Mouse (Mus musculus): ENCODE measurements around the gene Tmem9. TPM values are rescaled to one million over a fixed set of nuclear protein-coding genes. Genes with fewer than 3 reads are reported as not detected.

The Tmem9 gene
- polyA plus RNA-seq, 1 experiment from 2014 or later = 149 TPM

DNA sequence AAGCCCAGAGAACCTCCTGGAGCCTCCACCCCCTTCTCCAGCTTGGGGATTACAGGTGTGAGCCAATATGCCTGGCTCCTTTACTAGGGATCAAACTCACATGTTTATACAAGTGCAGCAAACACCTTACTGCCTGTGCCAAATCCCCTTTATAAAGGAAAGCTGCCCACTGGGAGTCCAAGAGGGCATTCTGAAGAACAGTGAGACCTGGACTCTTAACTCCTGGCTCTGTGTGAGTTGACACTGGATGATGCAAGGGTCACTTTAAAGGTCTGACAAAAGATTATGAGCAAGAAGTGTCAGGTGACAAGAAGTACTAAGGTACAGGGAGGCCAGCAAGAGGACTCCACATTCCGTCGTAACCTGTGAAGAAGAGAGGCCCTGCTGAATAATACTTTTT, 6.5 kb upstream of the Tmem9 start:
- Histone ChIP-seq H3K9ac (replicated peaks) (no peak overlapping the region), H3K27me3 (peaks cover 3% of the 10 kb centered on the region; the same call in 1 of the 2 replicates), H3K4me2 (replicated peaks) (no peak overlapping the region), H3K27ac (replicated peaks) (no peak overlapping the region), H3K4me3 (no peak overlapping the region), H3K4me1 (no peaks in the 10 kb centered on the region), H3K36me3 (no peaks in the 10 kb centered on the region), H3K9me3 (no peaks in the 10 kb centered on the region)
- ATAC-seq (replicated peaks) = no peak
- WGBS = 96% methylated on average over 2 of the region's 2 CpGs

DNA sequence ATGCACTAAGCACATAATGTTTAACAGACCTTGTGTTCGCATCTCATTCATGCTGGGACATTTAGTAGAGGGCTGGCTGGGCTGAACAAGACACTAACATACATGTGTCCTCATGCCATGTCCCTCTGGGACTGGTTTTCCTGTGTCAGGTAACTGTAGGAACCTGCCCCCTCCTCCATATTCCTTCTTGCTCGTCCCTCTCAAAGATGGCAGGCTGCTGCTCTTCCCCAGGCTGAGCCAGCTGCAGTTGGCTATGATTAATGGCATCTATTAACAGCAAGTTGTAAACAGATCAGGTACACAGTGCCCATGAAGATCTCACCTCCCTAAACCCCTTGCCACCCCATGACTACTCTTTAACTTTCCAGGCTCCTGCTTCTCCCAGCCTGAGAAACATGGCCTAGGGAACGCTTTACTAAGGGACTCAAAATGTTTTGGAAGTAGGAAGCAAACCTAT, 1.6 kb upstream of the Tmem9 start, which contains the start of gene Igfn1:
Gene Igfn1 (minus strand): TSS at position 51 of the 457 bp plus-strand sequence.
- Histone ChIP-seq H3K4me1 (peaks cover 9% of the 10 kb centered on the region), H3K9me3 (no peaks in the 10 kb centered on the region), H3K36me3 (no peaks in the 10 kb centered on the region), H3K9ac (replicated peaks) (no peak within 1 kb of the TSS), H3K27me3 (peaks cover 4% of the 10 kb centered on the region), H3K4me3 (no peak within 1 kb of the TSS), H3K4me2 (replicated peaks) (peak within 1 kb of the TSS; percentile 52; the same call in 1 of the 2 replicates), H3K27ac (replicated peaks) (no peak within 1 kb of the TSS)
- 87% methylated on average over 3 of the region's 3 CpGs for WGBS
- ATAC-seq (replicated peaks) = no peak

DNA sequence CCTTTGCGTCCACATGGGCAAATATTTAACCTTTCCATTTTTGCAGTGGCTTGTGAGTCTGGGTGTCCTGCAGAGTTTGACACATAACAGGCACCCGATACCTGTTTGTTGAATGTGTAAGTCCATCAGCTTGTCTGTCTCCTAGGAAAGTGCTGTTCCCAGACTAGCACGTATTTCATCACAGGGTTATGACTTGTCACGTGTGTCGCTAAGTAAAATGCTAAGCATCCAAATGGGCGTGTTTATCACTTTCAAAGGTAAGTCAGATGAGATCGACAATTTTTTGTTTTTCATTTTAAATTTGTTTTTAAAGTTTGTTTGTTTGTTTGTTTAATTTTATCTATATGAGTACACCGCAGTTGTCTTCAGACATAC, 196 bp downstream of the Tmem9 start:
- Histone ChIP-seq H3K27ac (replicated peaks) (no peak overlapping the region), H3K4me1 (peaks cover 9% of the 10 kb centered on the region), H3K4me2 (replicated peaks) (peak overlapping the region; percentile 52), H3K9ac (replicated peaks) (no peak overlapping the region), H3K36me3 (no peaks in the 10 kb centered on the region), H3K4me3 (peak overlapping the region; percentile 36; the same call in 1 of the 2 replicates), H3K9me3 (no peaks in the 10 kb centered on the region), H3K27me3 (peaks cover 4% of the 10 kb centered on the region)
- WGBS = 27% methylated on average over 8 of the region's 8 CpGs
- no peak for ATAC-seq (replicated peaks)

DNA sequence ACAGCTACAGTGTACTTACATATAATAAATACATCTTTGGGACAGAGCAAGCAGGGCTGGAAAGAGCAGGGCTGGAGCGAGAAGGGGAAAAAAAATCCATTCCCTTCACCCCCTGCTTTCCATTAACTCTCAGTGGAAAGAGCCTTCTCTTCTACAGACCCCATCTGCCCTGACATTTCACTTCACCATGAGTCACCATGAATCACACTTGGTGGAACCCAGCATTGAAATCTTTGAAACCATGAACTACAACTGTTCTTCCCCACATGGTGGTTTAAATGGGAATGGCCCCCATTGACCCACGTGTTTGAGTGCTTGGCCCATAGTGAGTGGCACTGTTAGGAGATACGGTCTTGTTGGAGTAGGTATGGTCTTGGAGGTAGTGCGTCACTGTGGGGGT, 2.3 kb downstream of the Tmem9 start:
- H3K27me3 ChIP-seq = peaks cover 4% of the 10 kb centered on the region
- H3K9ac ChIP-seq (replicated peaks) = no peak overlapping the region
- no peak overlapping the region for H3K4me3 ChIP-seq
- no peak overlapping the region for H3K27ac ChIP-seq (replicated peaks)
- 89% methylated on average over 4 of the region's 4 CpGs for WGBS
- no peaks in the 10 kb centered on the region for H3K9me3 ChIP-seq
- H3K36me3 ChIP-seq = no peaks in the 10 kb centered on the region
- H3K4me1 ChIP-seq = peaks cover 9% of the 10 kb centered on the region
- ATAC-seq (replicated peaks) = no peak
- H3K4me2 ChIP-seq (replicated peaks) = no peak overlapping the region

DNA sequence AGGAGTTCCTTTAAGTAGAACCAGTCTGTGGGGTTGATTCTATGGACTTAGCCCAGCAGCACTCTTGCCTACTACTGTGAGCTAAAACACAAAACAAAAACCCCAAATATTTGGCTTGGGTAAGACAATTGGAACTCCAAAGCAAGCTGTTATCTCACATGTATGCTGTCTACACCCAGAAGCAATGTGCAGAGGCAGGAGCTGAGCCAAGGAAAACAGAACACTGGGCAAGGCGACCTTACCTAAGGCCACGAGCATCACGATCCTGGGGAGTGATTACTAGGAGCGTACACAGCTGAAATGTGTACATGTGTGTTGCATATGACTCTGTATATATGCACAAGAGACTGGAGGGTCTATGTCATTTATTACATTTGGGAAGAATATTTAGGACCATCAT, 5.6 kb downstream of the Tmem9 start:
- Histone ChIP-seq H3K36me3 (no peaks in the 10 kb centered on the region), H3K4me2 (replicated peaks) (no peak overlapping the region), H3K9ac (replicated peaks) (no peak overlapping the region), H3K27me3 (no peaks in the 10 kb centered on the region), H3K4me3 (no peak overlapping the region), H3K27ac (replicated peaks) (no peak overlapping the region), H3K9me3 (no peaks in the 10 kb centered on the region), H3K4me1 (peaks cover 8% of the 10 kb centered on the region)
- no peak for ATAC-seq (replicated peaks)
- 84% methylated on average over 4 of the region's 4 CpGs for WGBS

DNA sequence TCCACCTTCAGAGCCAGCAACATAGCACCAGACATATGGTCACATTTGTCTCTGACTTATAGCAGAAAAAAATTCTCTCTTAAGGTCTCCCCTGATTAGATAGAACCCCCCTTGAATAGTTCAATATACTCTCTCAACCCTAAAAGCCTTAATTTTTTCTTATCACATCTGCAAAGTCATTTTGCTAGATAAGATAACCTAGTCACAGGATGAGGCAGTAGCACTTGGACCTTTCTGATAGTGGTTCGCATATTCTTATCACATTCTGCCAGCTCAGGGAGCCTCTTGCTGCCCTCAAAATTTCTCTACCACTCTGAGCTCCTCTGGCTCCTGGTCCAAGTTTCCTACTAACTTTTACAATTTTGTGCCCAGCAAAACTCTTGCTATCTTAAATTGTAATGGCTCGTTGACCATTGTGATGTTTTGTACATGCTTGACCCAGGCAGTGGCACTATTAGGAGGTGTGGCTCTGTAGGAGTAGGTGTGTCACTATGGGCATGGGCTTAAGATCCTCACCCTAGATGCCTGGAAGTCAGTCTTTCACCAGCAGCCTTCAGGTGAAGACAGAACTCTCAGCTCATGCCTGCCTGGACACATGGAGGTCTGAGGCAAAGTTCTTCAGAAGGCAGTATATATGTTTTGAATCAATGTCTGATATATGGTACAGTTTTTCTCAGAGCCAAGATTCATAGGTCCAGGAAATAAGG, 7.0 kb downstream of the Tmem9 start:
- H3K4me1 ChIP-seq = peaks cover 21% of the 10 kb centered on the region
- no peak overlapping the region for H3K4me3 ChIP-seq
- H3K9me3 ChIP-seq = no peaks in the 10 kb centered on the region
- H3K27me3 ChIP-seq = no peaks in the 10 kb centered on the region
- WGBS = 82% methylated on average over 2 of the region's 2 CpGs
- H3K36me3 ChIP-seq = no peaks in the 10 kb centered on the region
- H3K4me2 ChIP-seq (replicated peaks) = no peak overlapping the region
- no peak overlapping the region for H3K9ac ChIP-seq (replicated peaks)
- H3K27ac ChIP-seq (replicated peaks) = no peak overlapping the region
- ATAC-seq (replicated peaks) = no peak

DNA sequence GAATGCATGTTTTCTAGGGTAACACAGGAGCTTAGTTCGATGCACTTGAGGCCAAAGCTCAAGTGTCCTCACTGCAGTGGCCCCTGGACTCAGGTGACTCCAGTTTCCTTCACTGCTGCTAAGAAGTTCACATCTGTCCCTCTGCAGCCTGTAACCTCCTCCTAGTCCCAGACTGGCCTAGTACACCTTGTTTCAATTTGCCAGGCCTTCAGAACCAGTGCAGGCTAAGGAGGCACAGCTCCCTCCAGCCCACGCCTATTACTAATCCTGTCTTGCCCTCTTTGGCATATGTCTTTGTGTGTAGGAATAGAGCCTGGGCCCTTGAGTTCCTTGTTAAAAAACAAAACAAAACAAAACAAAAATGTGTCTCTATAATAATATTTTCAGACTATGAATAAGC, 9.4 kb downstream of the Tmem9 start:
- peaks cover 21% of the 10 kb centered on the region for H3K4me1 ChIP-seq
- H3K9me3 ChIP-seq = no peaks in the 10 kb centered on the region
- peak overlapping the region; percentile 23 for H3K4me2 ChIP-seq (replicated peaks)
- peak overlapping the region; percentile 62 for H3K27ac ChIP-seq (replicated peaks)
- H3K4me3 ChIP-seq = no peak overlapping the region
- WGBS = 82% methylated on average over 2 of the region's 2 CpGs
- no peaks in the 10 kb centered on the region for H3K27me3 ChIP-seq
- H3K9ac ChIP-seq (replicated peaks) = 0 out of 2 replicates have a peak overlapping the region, but pooled peaks have one; percentile 8
- peaks cover 12% of the 10 kb centered on the region for H3K36me3 ChIP-seq
- ATAC-seq (replicated peaks) = peak; percentile 47

DNA sequence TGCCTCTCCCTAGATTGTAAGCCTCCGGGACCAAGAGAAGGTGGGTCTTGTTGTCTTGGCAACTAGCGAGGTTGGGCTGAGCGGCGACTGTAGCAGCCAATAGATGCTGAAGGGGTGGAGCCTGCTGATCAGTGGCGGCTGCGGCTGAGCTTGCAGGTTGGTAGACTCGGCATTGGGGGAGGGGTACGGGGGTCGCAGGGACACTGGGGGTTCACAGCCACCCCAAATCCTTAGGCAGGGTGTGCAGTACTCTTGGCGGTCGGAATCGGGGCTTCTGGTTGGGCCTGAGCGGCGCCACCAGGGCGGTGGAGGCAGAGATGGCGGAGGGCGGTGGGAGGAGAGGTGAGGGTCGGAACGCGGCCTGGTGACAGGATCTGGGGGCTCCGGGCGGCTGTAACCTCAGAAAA, 10.0 kb downstream of the Tmem9 start:
- 0% methylated on average over 22 of the region's 22 CpGs for WGBS

DNA sequence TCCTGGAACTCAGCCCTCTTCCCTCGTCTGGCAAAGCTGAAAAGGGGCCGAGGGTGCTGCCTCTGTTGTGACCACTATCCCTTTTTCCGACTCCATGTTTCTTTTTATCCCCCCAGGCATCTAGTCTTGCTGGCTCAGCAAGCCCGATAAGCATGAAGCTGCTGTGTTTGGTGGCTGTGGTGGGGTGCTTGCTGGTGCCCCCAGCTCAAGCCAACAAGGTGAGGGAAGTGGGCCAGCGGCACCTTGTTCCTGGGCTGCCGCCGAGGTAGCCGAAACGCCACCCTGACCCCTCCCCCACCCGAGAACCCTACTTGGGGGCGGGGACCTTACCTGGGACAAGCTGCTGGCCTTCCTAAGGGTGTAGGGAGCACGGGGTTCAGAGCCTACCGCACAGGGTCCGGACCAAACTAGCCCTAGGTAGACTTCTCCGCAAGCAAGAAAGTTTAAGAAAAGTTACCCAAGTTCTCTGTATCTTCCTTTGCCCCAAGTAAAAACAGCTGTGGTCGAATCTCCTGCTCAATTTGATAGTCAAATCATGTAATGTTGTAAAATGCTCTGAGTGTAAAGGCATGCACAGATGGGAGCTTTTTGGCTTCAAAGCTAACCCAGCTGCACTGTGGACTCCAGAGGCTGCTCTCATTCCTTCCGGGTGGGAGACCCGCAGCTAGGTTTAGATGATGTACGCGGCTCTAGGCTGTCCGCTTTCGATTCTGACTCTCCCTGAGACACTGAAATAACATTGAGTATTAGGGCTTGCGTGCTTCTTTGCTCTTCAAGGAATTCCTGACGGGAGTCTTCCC, 10.6 kb downstream of the Tmem9 start:
- WGBS = 4% methylated on average over 24 of the region's 24 CpGs
- Histone ChIP-seq H3K27ac (replicated peaks) (peak overlapping the region; percentile 74), H3K27me3 (no peaks in the 10 kb centered on the region), H3K36me3 (peaks cover 24% of the 10 kb centered on the region), H3K4me3 (peak overlapping the region; percentile 76), H3K9ac (replicated peaks) (peak overlapping the region; percentile 85), H3K4me1 (peaks cover 21% of the 10 kb centered on the region), H3K9me3 (no peaks in the 10 kb centered on the region), H3K4me2 (replicated peaks) (peak overlapping the region; percentile 75)
- peak; percentile 38 for ATAC-seq (replicated peaks)

More for the DNA sequence above, 10.0 kb downstream of the Tmem9 start:
- peak; percentile 100 for ATAC-seq (replicated peaks)
- Histone ChIP-seq H3K4me3 (peak overlapping the region; percentile 76), H3K9ac (replicated peaks) (peak overlapping the region; percentile 85), H3K27ac (replicated peaks) (peak overlapping the region; percentile 74), H3K36me3 (peaks cover 17% of the 10 kb centered on the region), H3K9me3 (no peaks in the 10 kb centered on the region), H3K27me3 (no peaks in the 10 kb centered on the region), H3K4me1 (peaks cover 21% of the 10 kb centered on the region), H3K4me2 (replicated peaks) (peak overlapping the region; percentile 75)

DNA sequence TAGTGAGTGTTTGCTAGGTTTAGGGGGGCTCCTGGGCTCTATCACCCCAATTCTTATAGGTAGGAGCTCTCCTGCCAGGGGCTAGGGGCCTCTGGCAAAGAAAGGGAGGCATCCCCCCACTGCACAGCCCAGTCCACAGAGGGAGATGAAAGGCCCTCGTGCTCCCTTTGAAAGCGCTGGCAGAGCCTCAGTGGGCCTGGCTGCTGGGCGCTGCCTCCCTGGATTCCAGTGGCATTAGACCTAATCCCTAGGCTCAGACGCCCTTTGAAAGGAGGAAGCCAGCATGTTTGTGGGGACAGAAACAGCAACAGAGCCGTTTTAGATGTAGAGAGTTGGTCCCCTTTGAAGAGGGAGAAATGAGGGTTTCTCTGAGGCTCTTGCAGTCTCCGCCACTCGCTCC, 22.3 kb downstream of the Tmem9 start:
- Histone ChIP-seq H3K4me1 (peaks cover 7% of the 10 kb centered on the region; the same call in 1 of the 2 replicates), H3K36me3 (peaks cover 73% of the 10 kb centered on the region), H3K4me2 (replicated peaks) (no peak overlapping the region), H3K27ac (replicated peaks) (no peak overlapping the region), H3K9me3 (no peaks in the 10 kb centered on the region), H3K9ac (replicated peaks) (no peak overlapping the region), H3K4me3 (no peak overlapping the region), H3K27me3 (no peaks in the 10 kb centered on the region)
- ATAC-seq (replicated peaks) = no peak
- 33% methylated on average over 7 of the region's 7 CpGs for WGBS

DNA sequence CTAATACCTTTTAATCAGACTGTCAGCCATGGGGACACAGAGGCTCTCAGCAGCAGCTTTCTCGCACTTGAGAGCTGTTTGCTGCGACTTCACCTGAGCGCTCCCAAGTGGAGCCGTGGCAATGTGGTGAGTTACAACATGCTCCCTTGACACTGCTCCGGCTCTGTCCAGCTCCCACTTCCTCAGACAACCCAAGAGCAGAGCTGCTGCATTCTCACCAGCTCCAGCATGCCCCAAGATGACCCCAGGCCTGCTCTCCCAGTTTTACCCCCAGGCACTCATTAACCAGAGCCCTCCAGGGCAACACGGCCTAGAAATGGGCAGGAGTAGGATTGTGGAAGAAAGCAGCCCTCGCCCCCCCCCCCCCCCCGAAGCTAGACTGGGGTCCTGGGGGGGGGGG, 23.7 kb downstream of the Tmem9 start:
- no peak overlapping the region for H3K4me3 ChIP-seq
- H3K9ac ChIP-seq (replicated peaks) = no peak overlapping the region
- no peaks in the 10 kb centered on the region for H3K27me3 ChIP-seq
- H3K4me2 ChIP-seq (replicated peaks) = no peak overlapping the region
- H3K27ac ChIP-seq (replicated peaks) = no peak overlapping the region
- 83% methylated on average over 8 of the region's 8 CpGs for WGBS
- ATAC-seq (replicated peaks) = no peak
- no peaks in the 10 kb centered on the region for H3K9me3 ChIP-seq
- peaks cover 7% of the 10 kb centered on the region; the same call in 1 of the 2 replicates for H3K4me1 ChIP-seq
- peaks cover 65% of the 10 kb centered on the region for H3K36me3 ChIP-seq

DNA sequence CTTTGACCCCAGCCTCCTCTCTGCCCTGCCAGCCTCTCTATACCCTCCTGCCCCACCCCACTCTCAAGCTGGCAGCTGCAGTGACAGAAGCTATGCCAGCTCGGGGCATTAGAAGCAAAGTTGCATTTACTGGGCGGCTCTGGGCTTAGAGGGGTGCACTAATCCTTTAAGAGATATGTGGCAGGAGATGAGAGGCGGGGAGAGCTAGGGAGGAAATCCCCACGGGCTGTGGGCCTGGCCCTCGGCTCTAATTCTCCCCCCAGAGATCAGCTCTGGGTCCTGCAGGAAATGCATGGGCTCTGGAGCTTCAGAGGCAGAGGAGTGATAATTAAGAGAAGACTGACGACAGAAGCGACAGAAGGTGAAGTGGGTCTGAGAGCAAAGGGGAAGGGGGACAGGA, 25.0 kb downstream of the Tmem9 start:
- no peaks in the 10 kb centered on the region for H3K27me3 ChIP-seq
- peaks cover 7% of the 10 kb centered on the region; the same call in 1 of the 2 replicates for H3K4me1 ChIP-seq
- H3K9me3 ChIP-seq = no peaks in the 10 kb centered on the region
- ATAC-seq (replicated peaks) = no peak
- no peak overlapping the region for H3K27ac ChIP-seq (replicated peaks)
- H3K36me3 ChIP-seq = peaks cover 56% of the 10 kb centered on the region
- WGBS = 78% methylated on average over 7 of the region's 7 CpGs
- H3K4me2 ChIP-seq (replicated peaks) = no peak overlapping the region
- H3K9ac ChIP-seq (replicated peaks) = no peak overlapping the region
- no peak overlapping the region for H3K4me3 ChIP-seq
